Mouse (Mus musculus) CH12.LX (cell line): ENCODE measurements around the gene Rhcg. TPM values are rescaled to one million over a fixed set of nuclear protein-coding genes. Genes with fewer than 3 reads are reported as not detected.

Source experiments
- DNase-seq: peaks from one replicate; pipeline ENCODE4 v3.0.0-alpha.2; 2013; ENCODE audit errors: extremely low read depth
- H3K27ac ChIP-seq: 2 replicates; pipeline ENCODE4 v1.5.1; 2012; ENCODE audit warnings: low read depth, mild to moderate bottlenecking, control low read depth, moderate library complexity; ENCODE audit not compliant: insufficient read depth
- H3K27me3 ChIP-seq: replicated peaks from 2 replicates; pipeline ENCODE3; 2012; ENCODE audit warnings: inconsistent platforms
- H3K36me3 ChIP-seq, 2 experiments: replicated peaks in 1 of 2; 2 replicates each; pipeline versions ENCODE3 to v1.6.1; 2012; ENCODE audit warnings: inconsistent platforms in 1 of 2, low read length in 1 of 2, mild to moderate bottlenecking in 1 of 2, mixed read lengths in 1 of 2, moderate library complexity in 1 of 2; ENCODE audit not compliant: control insufficient read depth in 1 of 2, insufficient read depth in 1 of 2
- H3K4me1 ChIP-seq, 2 experiments: 2 replicates each; pipeline ENCODE4 v1.6.1; 2012; ENCODE audit warnings: inconsistent platforms in 1 of 2, moderate library complexity in 1 of 2; ENCODE audit not compliant: insufficient read depth in 2 of 2, control insufficient read depth in 1 of 2
- H3K4me2 ChIP-seq: 2 replicates; pipeline ENCODE4 v1.6.1; 2012; ENCODE audit warnings: low read depth, mild to moderate bottlenecking, control low read depth; ENCODE audit not compliant: poor library complexity, insufficient read depth, severe bottlenecking
- H3K4me3 ChIP-seq, 3 experiments: fragments of 150-350 bp in 1 of 3; sonication (generic) in 1 of 3; replicated peaks in 1 of 3; 2 replicates each; pipeline versions ENCODE3 to v1.5.1; 2011 to 2012; ENCODE audit warnings: low read depth in 2 of 3, low read length in 2 of 3, mild to moderate bottlenecking in 2 of 3, moderate library complexity in 2 of 3, control low read depth in 1 of 3, improper control_type of control experiment in 1 of 3, inconsistent platforms in 1 of 3, mixed read lengths in 1 of 3; ENCODE audit not compliant: poor library complexity in 1 of 3
- H3K79me2 ChIP-seq: replicated peaks from 2 replicates; pipeline ENCODE4 v1.6.1; 2012; ENCODE audit warnings: mild to moderate bottlenecking, moderate library complexity; ENCODE audit not compliant: control insufficient read depth, poor library complexity, insufficient read depth, severe bottlenecking; ENCODE audit errors: extremely low read depth
- H3K9ac ChIP-seq: 2 replicates; pipeline ENCODE4 v1.6.1; 2012; ENCODE audit warnings: low read depth, mild to moderate bottlenecking, control low read depth, moderate library complexity; ENCODE audit not compliant: insufficient read depth
- H3K9me3 ChIP-seq: replicated peaks from 2 replicates; pipeline ENCODE3; 2012; ENCODE audit warnings: low read length, inconsistent platforms, mixed read lengths
- CHD1 ChIP-seq: IDR thresholded peaks from 2 replicates; pipeline ENCODE4 v1.6.1; 2012; ENCODE audit warnings: low read depth, low read length, improper control_type of control experiment, inconsistent platforms
- CHD2 ChIP-seq: IDR thresholded peaks from 2 replicates; pipeline ENCODE4 v1.6.1; 2011; ENCODE audit warnings: low read length, improper control_type of control experiment
- CTCF ChIP-seq, 2 experiments: IDR thresholded peaks in 1 of 2; conservative IDR thresholded peaks in 1 of 2; 2 replicates each; pipeline ENCODE4 v1.5.1; 2011 to 2012; ENCODE audit warnings: low read depth in 2 of 2, low read length in 2 of 2, improper control_type of control experiment in 1 of 2, inconsistent platforms in 1 of 2, mild to moderate bottlenecking in 1 of 2, moderate library complexity in 1 of 2
- GABPA ChIP-seq: IDR thresholded peaks from 2 replicates; pipeline ENCODE4 v1.6.1; 2012; ENCODE audit warnings: low read depth, low read length, improper control_type of control experiment, inconsistent platforms; ENCODE audit not compliant: insufficient replicate concordance
- JUND ChIP-seq: conservative IDR thresholded peaks from 2 replicates; pipeline ENCODE4 v1.6.1; 2011; ENCODE audit warnings: low read depth, low read length, improper control_type of control experiment
- KAT2A ChIP-seq: IDR thresholded peaks from 2 replicates; pipeline ENCODE4 v1.6.1; 2012; ENCODE audit warnings: low read length, improper control_type of control experiment, inconsistent platforms; ENCODE audit not compliant: insufficient replicate concordance
- MAFK ChIP-seq: IDR thresholded peaks from 2 replicates; pipeline ENCODE4 v1.6.1; 2011; ENCODE audit warnings: low read length, improper control_type of control experiment; ENCODE audit not compliant: insufficient replicate concordance
- MAZ ChIP-seq: IDR thresholded peaks from 2 replicates; pipeline ENCODE4 v1.6.1; 2012; ENCODE audit warnings: low read depth, mild to moderate bottlenecking, inconsistent platforms, low read length, improper control_type of control experiment, moderate library complexity
- MXI1 ChIP-seq: IDR thresholded peaks from 2 replicates; pipeline ENCODE4 v1.6.1; 2011; ENCODE audit warnings: mild to moderate bottlenecking, low read depth, low read length, improper control_type of control experiment
- PAX5 ChIP-seq: IDR thresholded peaks from 2 replicates; pipeline ENCODE4 v1.6.1; 2012; ENCODE audit warnings: low read length, inconsistent platforms, mixed read lengths
- POLR2A ChIP-seq: IDR thresholded peaks from 2 replicates; pipeline ENCODE4 v1.6.1; 2011; ENCODE audit warnings: low read depth, mild to moderate bottlenecking, improper control_type of control experiment, low read length
- RAD21 ChIP-seq: IDR thresholded peaks from 2 replicates; pipeline ENCODE4 v1.6.1; 2011; ENCODE audit warnings: low read depth, mild to moderate bottlenecking, low read length, improper control_type of control experiment, moderate library complexity
- SIN3A ChIP-seq: IDR thresholded peaks from 2 replicates; pipeline ENCODE4 v1.6.1; 2012; ENCODE audit warnings: low read length, improper control_type of control experiment, inconsistent platforms
- SMC3 ChIP-seq: IDR thresholded peaks from 2 replicates; pipeline ENCODE4 v1.6.1; 2011; ENCODE audit warnings: low read depth, low read length, improper control_type of control experiment
- TBP ChIP-seq: conservative IDR thresholded peaks from 2 replicates; pipeline ENCODE4 v1.6.1; 2011; ENCODE audit warnings: low read depth, low read length, improper control_type of control experiment
- TCF12 ChIP-seq: IDR thresholded peaks from 2 replicates; pipeline ENCODE4 v1.6.1; 2014; ENCODE audit warnings: low read depth, mild to moderate bottlenecking, inconsistent platforms, low read length, improper control_type of control experiment
- ZC3H11A ChIP-seq: IDR thresholded peaks from 2 replicates; pipeline ENCODE4 v1.6.1; 2012; ENCODE audit warnings: low read depth, mild to moderate bottlenecking, inconsistent platforms, low read length, improper control_type of control experiment
- ZKSCAN1 ChIP-seq: IDR thresholded peaks from 2 replicates; pipeline ENCODE4 v1.6.1; 2012; ENCODE audit warnings: low read depth, inconsistent platforms, low read length, improper control_type of control experiment, borderline replicate concordance
- ZMIZ1 ChIP-seq: IDR thresholded peaks from 2 replicates; pipeline ENCODE4 v1.6.1; 2012; ENCODE audit warnings: low read depth, mild to moderate bottlenecking, inconsistent platforms, low read length, improper control_type of control experiment
- dilution Hi-C: fragments of 300-500 bp; cut with MboI; formaldehyde crosslinking; loops from 2 replicates; pipeline ENCODE4 v1.14.3; 2020; ENCODE audit warnings: low sequenced_read_pairs; ENCODE audit not compliant: extremely low pct_unique_long_range_greater_than_20kb, extremely low pct_ligation_motif_present
- in situ Hi-C: fragments of 300-500 bp; cut with MboI; formaldehyde crosslinking; loops from 3 replicates; pipeline ENCODE4 v1.14.3; 2019; ENCODE audit warnings: low sequenced_read_pairs, low pct_ligation_motif_present, low pct_unique_long_range_greater_than_20kb, mixed read lengths
- polyA plus RNA-seq: library from polyadenylated mRNA; unstranded; fragments of >175 nt; gene quantifications from 2 replicates; pipeline ENCODE4 v1.2.1, GENCODE M21; 2012; ENCODE audit warnings: low read depth; ENCODE audit not compliant: insufficient read length
- total RNA-seq, 2 experiments: library from RNA; depleted of rRNA; stranded (reverse); fragments of 300-350 nt in 1 of 2; fragments of >200 nt in 1 of 2; gene quantifications; 2 replicates each; pipeline ENCODE4 v1.2.3; 2012 to 2014

Rhcg gene
- total and polyA plus RNA-seq, 3 experiments, result not detected

GRCm38 (mm10) chr7:79563675-79564074 lies 53.8 kb downstream of the Rhcg start:
- Histone ChIP-seq H3K36me3 (no peaks in the 10 kb centered on the region), H3K9ac (no peak overlapping the region), H3K27me3 (peaks cover 75% of the 10 kb centered on the region), H3K79me2 (no peaks in the 10 kb centered on the region), H3K4me3 (no peak overlapping the region), H3K27ac (no peak overlapping the region), H3K9me3 (no peaks in the 10 kb centered on the region), H3K4me1 (no peaks in the 10 kb centered on the region), H3K4me2 (no peak overlapping the region)
- dilution Hi-C loops (no loop called here), in situ Hi-C loops (no loop called here)
- peak; percentile 10 for DNase-seq
- peak; percentile 51 for TF ChIP-seq SMC3
- TF ChIP-seq JUND, result no peak
- peak; percentile 16 for TF ChIP-seq RAD21
- no peak for TF ChIP-seq POLR2A
- peak in 1 of 2 experiments; percentile 63; a peak in 2 of 4 replicates for TF ChIP-seq CTCF (conservative IDR thresholded peaks at IDR 0.05 in 1 of 2, IDR thresholded peaks at IDR 0.05 in 1 of 2; ENCODE audit: low read depth in 2 of 2, low read length in 2 of 2)
- no peak for TF ChIP-seq ZMIZ1

GRCm38 (mm10) chr7:79562385-79562784 lies 55.1 kb downstream of the Rhcg start:
- H3K4me3 ChIP-seq, result no peak overlapping the region
- DNase-seq, result peak; percentile 17
- no peaks in the 10 kb centered on the region for H3K9me3 ChIP-seq
- H3K36me3 ChIP-seq, result no peaks in the 10 kb centered on the region
- H3K9ac ChIP-seq, result no peak overlapping the region
- no peaks in the 10 kb centered on the region for H3K4me1 ChIP-seq
- H3K79me2 ChIP-seq, result no peaks in the 10 kb centered on the region
- H3K27ac ChIP-seq, result no peak overlapping the region
- dilution Hi-C loops, result no loop called here
- peaks cover 76% of the 10 kb centered on the region for H3K27me3 ChIP-seq
- TF ChIP-seq ZMIZ1 (no peak), GABPA (no peak), KAT2A (no peak), CHD2 (no peak), POLR2A (no peak), TBP (no peak), MXI1 (no peak), PAX5 (no peak), MAFK (no peak), CHD1 (no peak), ZC3H11A (no peak), TCF12 (no peak), ZKSCAN1 (no peak), SIN3A (no peak), MAZ (no peak)
- TF ChIP-seq, all 38 proteins: peak for 0
- in situ Hi-C loops, result no loop called here
- H3K4me2 ChIP-seq, result no peak overlapping the region
